Mouse (Mus musculus): Measurements from ENCODE around the gene Depdc7. TPM values are rescaled to one million over a fixed set of nuclear protein-coding genes. Genes with fewer than 3 reads are reported as not detected.
A peak's percentile ranks its signal among the peaks of the same experiment; 100 is the strongest.

The Depdc7 gene
- polyA plus RNA-seq, 1 experiment from 2014 or later = 14.0 TPM

GRCm38 (mm10) chr2:104710670-104711370, 31.9 kb downstream of the Depdc7 start:
- Histone ChIP-seq H3K4me3 (ENCODE audit: low read depth, low read length) (no peak overlapping the region), H3K27me3 (ENCODE audit: control insufficient read depth, insufficient read depth, low read depth, low read length) (peaks cover 26% of the 10 kb centered on the region), H3K4me2 (ENCODE audit: low read depth, low read length) (peak overlapping the region; percentile 73; the same call in 1 of the 2 replicates), H3K9me3 (replicated peaks; ENCODE audit: control insufficient read depth, low read length) (no peaks in the 10 kb centered on the region), H3K4me1 (ENCODE audit: control insufficient read depth, low read depth, low read length) (peaks cover 2% of the 10 kb centered on the region; the same call in 1 of the 2 replicates), H3K27ac (ENCODE audit: low read length) (no peak overlapping the region), H3K9ac (ENCODE audit: low read depth, low read length) (no peak overlapping the region), H3K36me3 (ENCODE audit: control insufficient read depth, insufficient read depth) (no peaks in the 10 kb centered on the region)
- 19% methylated on average over 6 of the region's 6 CpGs for WGBS (ENCODE audit: insufficient replicate concordance)
- ATAC-seq (ENCODE audit: low read depth) = no peak

- H3K4me3 ChIP-seq (ENCODE audit: low read depth, low read length) = no peak overlapping the region
- no peaks in the 10 kb centered on the region for H3K9me3 ChIP-seq (replicated peaks; ENCODE audit: control insufficient read depth, low read length)
- H3K27me3 ChIP-seq (ENCODE audit: control insufficient read depth, insufficient read depth, low read depth, low read length) = peaks cover 26% of the 10 kb centered on the region
- WGBS (ENCODE audit: insufficient replicate concordance) = 53% methylated on average over 6 of the region's 6 CpGs
- H3K9ac ChIP-seq (ENCODE audit: low read depth, low read length) = no peak overlapping the region
- no peak overlapping the region for H3K4me2 ChIP-seq (ENCODE audit: low read depth, low read length)
- ATAC-seq (ENCODE audit: low read depth) = no peak
- no peak overlapping the region for H3K27ac ChIP-seq (ENCODE audit: low read length)
- H3K4me1 ChIP-seq (ENCODE audit: control insufficient read depth, low read depth, low read length) = peaks cover 2% of the 10 kb centered on the region; the same call in 1 of the 2 replicates
- no peaks in the 10 kb centered on the region for H3K36me3 ChIP-seq (ENCODE audit: control insufficient read depth, insufficient read depth)
These were observed 32.8 kb downstream of the Depdc7 start for GRCm38 (mm10) chr2:104709786-104710337.

- Histone ChIP-seq H3K27me3 (ENCODE audit: control insufficient read depth, insufficient read depth, low read depth, low read length) (no peaks in the 10 kb centered on the region), H3K27ac (ENCODE audit: low read length) (no peak overlapping the region), H3K9ac (ENCODE audit: low read depth, low read length) (no peak overlapping the region), H3K9me3 (replicated peaks; ENCODE audit: control insufficient read depth, low read length) (no peaks in the 10 kb centered on the region), H3K4me3 (ENCODE audit: low read depth, low read length) (no peak overlapping the region), H3K4me1 (ENCODE audit: control insufficient read depth, low read depth, low read length) (no peaks in the 10 kb centered on the region; the same call in 1 of the 2 replicates), H3K4me2 (ENCODE audit: low read depth, low read length) (no peak overlapping the region), H3K36me3 (ENCODE audit: control insufficient read depth, insufficient read depth) (no peaks in the 10 kb centered on the region)
- ATAC-seq (ENCODE audit: low read depth) = no peak
- 60% methylated on average over 3 of the region's 3 CpGs for WGBS (ENCODE audit: insufficient replicate concordance)
These were observed 38.3 kb downstream of the Depdc7 start for GRCm38 (mm10) chr2:104704355-104704754.

- no peaks in the 10 kb centered on the region for H3K9me3 ChIP-seq (replicated peaks; ENCODE audit: control insufficient read depth, low read length)
- H3K4me2 ChIP-seq (ENCODE audit: low read depth, low read length) = no peak overlapping the region
- no peak overlapping the region for H3K27ac ChIP-seq (ENCODE audit: low read length)
- no peaks in the 10 kb centered on the region for H3K36me3 ChIP-seq (ENCODE audit: control insufficient read depth, insufficient read depth)
- no peak overlapping the region for H3K4me3 ChIP-seq (ENCODE audit: low read depth, low read length)
- H3K9ac ChIP-seq (ENCODE audit: low read depth, low read length) = no peak overlapping the region
- 58% methylated on average over 3 of the region's 3 CpGs for WGBS (ENCODE audit: insufficient replicate concordance)
- ATAC-seq (ENCODE audit: low read depth) = no peak
- no peaks in the 10 kb centered on the region; the same call in 1 of the 2 replicates for H3K4me1 ChIP-seq (ENCODE audit: control insufficient read depth, low read depth, low read length)
- no peaks in the 10 kb centered on the region for H3K27me3 ChIP-seq (ENCODE audit: control insufficient read depth, insufficient read depth, low read depth, low read length)
These were observed 39.5 kb downstream of the Depdc7 start for GRCm38 (mm10) chr2:104703158-104703557.

GRCm38 (mm10) chr2:104699659-104700058, 43.0 kb downstream of the Depdc7 start:
- H3K27ac ChIP-seq (ENCODE audit: low read length) = no peak overlapping the region
- H3K4me2 ChIP-seq (ENCODE audit: low read depth, low read length) = no peak overlapping the region
- WGBS (ENCODE audit: insufficient replicate concordance) = 74% methylated on average over 11 of the region's 11 CpGs
- H3K4me1 ChIP-seq (ENCODE audit: control insufficient read depth, low read depth, low read length) = no peaks in the 10 kb centered on the region; the same call in 1 of the 2 replicates
- H3K9ac ChIP-seq (ENCODE audit: low read depth, low read length) = no peak overlapping the region
- no peaks in the 10 kb centered on the region for H3K36me3 ChIP-seq (ENCODE audit: control insufficient read depth, insufficient read depth)
- no peaks in the 10 kb centered on the region for H3K27me3 ChIP-seq (ENCODE audit: control insufficient read depth, insufficient read depth, low read depth, low read length)
- H3K4me3 ChIP-seq (ENCODE audit: low read depth, low read length) = no peak overlapping the region
- ATAC-seq (ENCODE audit: low read depth) = no peak
- no peaks in the 10 kb centered on the region for H3K9me3 ChIP-seq (replicated peaks; ENCODE audit: control insufficient read depth, low read length)

GRCm38 (mm10) chr2:104692551-104692950, 50.1 kb downstream of the Depdc7 start:
- no peaks in the 10 kb centered on the region for H3K36me3 ChIP-seq (ENCODE audit: control insufficient read depth, insufficient read depth)
- no peak for ATAC-seq (ENCODE audit: low read depth)
- 41% methylated on average over 2 of the region's 2 CpGs for WGBS (ENCODE audit: insufficient replicate concordance)

GRCm38 (mm10) chr2:104690720-104691119, 52.0 kb downstream of the Depdc7 start:
- no peak for ATAC-seq (ENCODE audit: low read depth)
- WGBS (ENCODE audit: insufficient replicate concordance) = 30% methylated on average over 4 of the region's 4 CpGs
- H3K36me3 ChIP-seq (ENCODE audit: control insufficient read depth, insufficient read depth) = no peaks in the 10 kb centered on the region
- H3K4me1 ChIP-seq (ENCODE audit: control insufficient read depth, low read depth, low read length) = peaks cover 4% of the 10 kb centered on the region; the same call in 1 of the 2 replicates
- no peak overlapping the region for H3K27ac ChIP-seq (ENCODE audit: low read length)
- no peak overlapping the region for H3K4me2 ChIP-seq (ENCODE audit: low read depth, low read length)
- H3K9me3 ChIP-seq (replicated peaks; ENCODE audit: control insufficient read depth, low read length) = no peaks in the 10 kb centered on the region
- no peak overlapping the region for H3K9ac ChIP-seq (ENCODE audit: low read depth, low read length)
- no peaks in the 10 kb centered on the region for H3K27me3 ChIP-seq (ENCODE audit: control insufficient read depth, insufficient read depth, low read depth, low read length)
- H3K4me3 ChIP-seq (ENCODE audit: low read depth, low read length) = no peak overlapping the region

More at GRCm38 (mm10) chr2:104692551-104692950, 50.1 kb downstream of the Depdc7 start:
- no peak overlapping the region for H3K4me3 ChIP-seq (ENCODE audit: low read depth, low read length)
- no peak overlapping the region for H3K4me2 ChIP-seq (ENCODE audit: low read depth, low read length)
- no peak overlapping the region for H3K9ac ChIP-seq (ENCODE audit: low read depth, low read length)
- no peaks in the 10 kb centered on the region for H3K9me3 ChIP-seq (replicated peaks; ENCODE audit: control insufficient read depth, low read length)
- no peak overlapping the region for H3K27ac ChIP-seq (ENCODE audit: low read length)
- peaks cover 4% of the 10 kb centered on the region; the same call in 1 of the 2 replicates for H3K4me1 ChIP-seq (ENCODE audit: control insufficient read depth, low read depth, low read length)
- H3K27me3 ChIP-seq (ENCODE audit: control insufficient read depth, insufficient read depth, low read depth, low read length) = no peaks in the 10 kb centered on the region

GRCm38 (mm10) chr2:104688724-104689123, 54.0 kb downstream of the Depdc7 start:
- no peaks in the 10 kb centered on the region for H3K9me3 ChIP-seq (replicated peaks; ENCODE audit: control insufficient read depth, low read length)
- WGBS (ENCODE audit: insufficient replicate concordance) = 60% methylated on average over 8 of the region's 8 CpGs
- 0 out of 2 replicates have a peak overlapping the region, but pooled peaks have one; percentile 7 for H3K27ac ChIP-seq (ENCODE audit: low read length)
- no peaks in the 10 kb centered on the region for H3K27me3 ChIP-seq (ENCODE audit: control insufficient read depth, insufficient read depth, low read depth, low read length)
- no peak for ATAC-seq (ENCODE audit: low read depth)
- no peak overlapping the region for H3K9ac ChIP-seq (ENCODE audit: low read depth, low read length)
- no peak overlapping the region for H3K4me3 ChIP-seq (ENCODE audit: low read depth, low read length)
- no peaks in the 10 kb centered on the region for H3K36me3 ChIP-seq (ENCODE audit: control insufficient read depth, insufficient read depth)
- no peak overlapping the region for H3K4me2 ChIP-seq (ENCODE audit: low read depth, low read length)
- H3K4me1 ChIP-seq (ENCODE audit: control insufficient read depth, low read depth, low read length) = peaks cover 4% of the 10 kb centered on the region; the same call in 1 of the 2 replicates

GRCm38 (mm10) chr2:104688321-104688720, 54.4 kb downstream of the Depdc7 start:
- H3K4me2 ChIP-seq (ENCODE audit: low read depth, low read length) = no peak overlapping the region
- 39% methylated on average over 3 of the region's 3 CpGs for WGBS (ENCODE audit: insufficient replicate concordance)
- no peaks in the 10 kb centered on the region for H3K9me3 ChIP-seq (replicated peaks; ENCODE audit: control insufficient read depth, low read length)
- peak; percentile 66 for ATAC-seq (ENCODE audit: low read depth)
- no peak overlapping the region for H3K9ac ChIP-seq (ENCODE audit: low read depth, low read length)
- no peaks in the 10 kb centered on the region for H3K36me3 ChIP-seq (ENCODE audit: control insufficient read depth, insufficient read depth)
- 0 out of 2 replicates have a peak overlapping the region, but pooled peaks have one; percentile 7 for H3K27ac ChIP-seq (ENCODE audit: low read length)
- H3K4me1 ChIP-seq (ENCODE audit: control insufficient read depth, low read depth, low read length) = peaks cover 4% of the 10 kb centered on the region; the same call in 1 of the 2 replicates
- no peak overlapping the region for H3K4me3 ChIP-seq (ENCODE audit: low read depth, low read length)
- H3K27me3 ChIP-seq (ENCODE audit: control insufficient read depth, insufficient read depth, low read depth, low read length) = no peaks in the 10 kb centered on the region
